Mouse (Mus musculus): ENCODE results near the gene Dcaf8.

- TF ChIP-seq TCF12 (IDR thresholded peaks at IDR 0.05; ENCODE audit: low read depth, low read length) (no peak), KAT2A (conservative IDR thresholded peaks at IDR 0.05; ENCODE audit: low read depth, low read length) (no peak), EP300 (IDR thresholded peaks at IDR 0.05; ENCODE audit: low read depth in 1 of 2, low read length in 2 of 2) (peak; percentile 29 to 66)
Measured at GRCm38 (mm10) chr1:172240945-172241708, 93.2 kb downstream of the Dcaf8 start.

Measured in MEL (cell line).